Mouse (Mus musculus): ENCODE data around the gene Trim25.

GRCm38 (mm10) chr11:89026117-89026516 lies 26.9 kb downstream of the Trim25 start:
- TF ChIP-seq POLR2A (IDR thresholded peaks at IDR 0.05; ENCODE audit: borderline replicate concordance, control insufficient read depth, low read depth, low read length) (no peak), CTCF (IDR thresholded peaks at IDR 0.05; ENCODE audit: control insufficient read depth, insufficient read depth, low read length) (no peak)
